Mouse (Mus musculus) urinary bladder, postnatal 10 days (tissue): ENCODE results near the gene Pold4.
A peak's percentile ranks its signal among the peaks of the same experiment; 100 is the strongest.
"Not testable (repeated sequence)": the region's sequence is repeated elsewhere in the genome, so short reads cannot be mapped to it uniquely, and the experiment has no call there.

Source experiments
- DNase-seq: peaks from one replicate; pipeline ENCODE4 v3.0.0; 2022; ENCODE audit warnings: low spot score

Gene Pold4

GRCm38 (mm10) chr19:4227894-4228678 is 3.6 kb upstream of the Pold4 start:
- no peak for DNase-seq

DNA sequence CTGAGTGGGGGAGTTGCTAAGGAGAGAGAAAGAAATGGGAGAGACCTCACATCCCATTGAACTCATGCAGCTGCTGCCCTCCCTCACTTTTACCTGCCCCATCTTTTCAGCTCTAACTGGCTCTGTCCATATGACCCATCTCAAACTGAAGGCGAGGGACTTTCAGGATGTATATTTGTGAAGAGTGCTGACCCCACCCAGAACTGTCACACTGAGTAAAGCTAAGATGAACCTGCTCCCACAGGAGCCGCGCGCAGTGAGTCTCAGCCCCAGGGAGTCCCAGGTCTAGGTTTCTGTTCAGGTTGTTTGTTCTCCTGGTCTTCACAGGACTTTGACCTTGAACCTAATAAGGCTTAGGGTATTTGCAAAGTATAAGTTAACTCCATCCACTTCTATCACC is 2.8 kb upstream of the Pold4 start:
- DNase-seq = no peak

- DNase-seq = no peak
These were observed 2.1 kb upstream of the Pold4 start for GRCm38 (mm10) chr19:4229451-4230076.

DNA sequence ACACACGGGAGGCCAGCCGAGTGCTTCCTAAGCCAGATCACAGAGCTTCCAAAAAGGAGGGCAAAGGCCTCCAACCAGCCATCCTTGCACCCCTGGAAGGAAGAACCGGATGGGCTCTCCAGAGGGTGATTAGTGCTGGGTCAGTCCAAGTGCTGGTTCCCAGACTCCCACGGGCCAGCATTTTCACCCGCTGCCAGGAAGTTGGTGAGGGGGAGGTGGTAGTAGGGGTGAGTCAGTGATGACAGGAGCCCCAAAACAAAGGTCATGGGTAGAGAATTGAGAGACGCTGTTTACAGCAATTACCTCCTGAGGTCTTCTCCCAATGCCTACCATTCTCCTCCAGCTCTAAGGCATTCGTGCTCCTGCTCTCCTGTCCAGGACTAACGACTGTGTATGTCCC is 1.3 kb upstream of the Pold4 start:
- no peak for DNase-seq

DNA sequence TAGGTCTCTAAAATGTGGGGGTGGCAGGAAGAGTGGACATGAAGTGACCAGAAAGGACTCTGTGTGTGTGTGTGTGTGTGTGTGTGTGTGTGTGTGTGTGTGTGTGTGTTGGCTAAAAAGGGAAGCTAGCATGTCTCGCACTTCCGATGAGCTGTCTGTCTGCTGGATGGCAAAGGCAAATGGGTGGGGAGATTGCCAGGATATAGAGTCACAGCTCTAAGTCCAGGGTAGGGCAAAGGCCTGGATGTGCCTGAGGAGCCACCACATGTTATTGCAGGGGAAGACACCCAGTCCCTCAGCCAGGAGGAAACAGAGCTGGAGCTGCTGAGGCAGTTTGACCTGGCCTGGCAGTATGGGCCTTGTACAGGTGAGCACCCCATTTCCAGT is 480 bp downstream of the Pold4 start:
- DNase-seq = no peak

DNA sequence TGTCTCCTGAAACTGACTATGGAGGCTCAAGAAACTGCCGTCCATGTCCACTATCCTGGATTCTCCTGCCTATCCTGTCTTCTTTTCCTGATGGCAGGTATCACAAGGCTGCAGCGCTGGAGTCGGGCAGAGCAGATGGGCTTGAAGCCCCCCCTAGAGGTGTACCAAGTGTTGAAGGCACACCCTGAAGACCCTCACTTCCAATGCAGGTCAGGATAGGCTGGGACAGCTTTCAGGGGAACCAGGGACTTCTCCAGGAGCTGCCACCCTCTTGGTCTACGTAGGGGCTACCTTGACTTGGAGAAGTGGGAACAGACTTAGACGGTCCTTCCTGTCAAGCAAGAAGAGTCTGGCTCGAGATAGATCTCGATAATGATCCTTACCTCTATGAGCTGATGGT is 952 bp downstream of the Pold4 start:
- no peak for DNase-seq

DNA sequence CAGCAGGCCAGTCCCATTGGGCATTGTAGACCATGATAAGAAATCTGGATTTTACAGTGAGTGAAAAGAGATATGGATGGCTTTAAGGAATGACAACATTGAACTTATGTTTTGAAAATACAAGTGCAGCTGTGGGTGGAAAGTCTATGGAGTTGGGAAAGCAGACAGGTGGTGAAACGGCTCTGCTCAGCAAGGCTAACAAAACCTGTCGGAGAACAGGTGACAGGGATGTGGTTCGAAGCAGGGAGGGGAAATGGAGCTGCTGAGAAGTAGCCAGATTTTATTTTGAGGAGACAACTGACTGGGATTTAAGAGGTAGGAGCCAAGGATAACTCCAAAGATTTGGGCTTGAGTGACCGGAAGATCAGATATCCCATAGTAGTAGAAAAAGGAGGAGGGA is 2.8 kb downstream of the Pold4 start:
- DNase-seq = no peak

GRCm38 (mm10) chr19:4240247-4240668 is 8.6 kb downstream of the Pold4 start:
- no peak for DNase-seq

GRCm38 (mm10) chr19:4242416-4242815 is 10.7 kb downstream of the Pold4 start:
- DNase-seq = no peak

DNA sequence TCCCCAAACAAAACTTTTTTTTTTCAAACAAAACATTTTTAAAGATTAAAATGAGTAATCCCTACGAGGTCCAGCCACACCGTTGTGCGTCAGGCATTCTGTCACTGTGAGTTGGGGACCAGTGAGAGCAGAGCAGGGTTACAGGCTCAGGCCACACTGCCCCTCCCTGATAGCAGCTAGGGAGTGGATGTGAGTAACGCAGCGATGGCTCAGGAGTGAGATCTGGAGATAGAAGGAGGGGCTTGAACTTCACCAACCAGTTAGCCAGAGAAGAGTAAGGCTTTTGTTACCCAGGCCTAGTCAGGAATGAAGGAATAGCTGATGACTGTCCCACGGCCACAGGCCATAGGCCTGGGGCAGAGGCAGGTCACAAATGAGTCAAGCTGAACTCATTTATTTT is 13.1 kb downstream of the Pold4 start:
- no peak for DNase-seq

- no peak for DNase-seq
These were observed 15.3 kb downstream of the Pold4 start for GRCm38 (mm10) chr19:4247010-4247409.

GRCm38 (mm10) chr19:4248683-4249082 is 17.0 kb downstream of the Pold4 start:
- not testable (repeated sequence) for DNase-seq

- DNase-seq = no peak
These were observed 22.5 kb downstream of the Pold4 start for GRCm38 (mm10) chr19:4254230-4254629.

- DNase-seq = no peak
These were observed 24.0 kb downstream of the Pold4 start for GRCm38 (mm10) chr19:4255583-4256162.

- DNase-seq = peak; percentile 75
These were observed 25.7 kb downstream of the Pold4 start for GRCm38 (mm10) chr19:4257216-4257896.

DNA sequence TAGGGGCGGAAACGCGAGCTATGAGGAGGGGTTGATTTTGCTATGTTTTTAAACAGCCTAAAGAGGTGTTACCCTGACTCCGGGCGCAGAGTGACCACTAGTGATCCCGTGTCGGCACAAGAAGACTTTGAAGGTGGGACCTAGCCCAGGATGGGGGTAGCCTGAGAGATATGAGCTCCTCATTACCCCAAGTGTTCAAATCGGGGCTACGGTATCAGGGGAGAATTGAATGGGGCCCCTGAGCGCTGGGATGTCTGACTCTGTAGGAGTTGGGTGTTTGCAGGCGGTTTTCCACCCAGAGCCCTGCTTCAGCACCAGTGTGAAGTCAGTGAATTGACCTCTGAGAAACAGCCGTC is 26.2 kb downstream of the Pold4 start:
- no peak for DNase-seq

GRCm38 (mm10) chr19:4261038-4261698 is 29.5 kb downstream of the Pold4 start:
- no peak for DNase-seq

DNA sequence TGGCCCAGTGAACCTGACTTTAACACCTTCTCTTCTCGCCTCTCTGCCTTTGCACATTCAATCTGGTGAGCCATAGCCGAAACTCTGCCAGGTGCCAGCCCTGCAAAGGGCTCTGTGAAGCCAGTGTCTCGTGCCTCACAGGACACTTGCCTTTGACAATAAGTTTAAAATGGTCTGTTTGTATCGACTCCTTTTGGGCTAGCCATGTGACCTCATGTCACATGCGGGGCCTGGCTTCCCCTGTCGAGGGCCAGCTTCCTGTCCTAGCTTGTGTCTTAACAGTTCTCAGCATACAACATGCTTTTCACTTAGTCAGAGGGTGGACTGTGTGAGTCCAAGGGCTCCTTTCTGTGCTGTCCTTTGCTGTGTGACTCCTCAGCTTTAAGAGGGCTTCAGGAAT is 31.1 kb downstream of the Pold4 start:
- no peak for DNase-seq

- no peak for DNase-seq
These were observed 32.0 kb downstream of the Pold4 start for GRCm38 (mm10) chr19:4263702-4264101.

DNA sequence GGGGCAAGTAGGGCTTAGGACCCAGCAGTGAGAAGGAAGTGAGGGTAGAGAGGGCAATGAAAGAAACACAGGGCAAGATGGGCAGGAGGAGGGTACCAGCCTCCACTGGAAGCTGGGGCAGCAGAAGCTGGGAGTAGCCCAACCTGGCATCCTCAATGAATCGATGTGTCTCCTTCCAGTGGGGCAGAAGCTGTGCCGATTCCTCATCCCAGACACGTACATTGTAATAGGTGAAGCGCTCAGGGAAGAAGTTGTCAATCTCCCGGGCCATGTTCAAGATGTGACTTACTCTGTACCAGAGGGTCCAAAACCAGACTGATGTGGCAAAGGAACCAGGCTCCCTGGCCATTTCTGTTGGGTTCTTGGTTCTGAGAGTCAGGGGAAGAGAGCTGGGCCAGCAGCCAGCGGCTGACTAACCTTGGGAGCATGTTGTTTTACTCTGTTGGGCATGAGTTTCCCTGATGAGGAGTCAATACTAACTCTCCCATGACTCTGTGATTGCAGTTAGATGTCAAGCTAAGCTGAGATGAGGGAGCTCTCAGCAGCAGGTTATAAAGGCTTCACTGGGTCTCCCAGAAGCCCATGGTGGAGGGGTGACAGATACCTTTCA is 32.6 kb downstream of the Pold4 start:
- no peak for DNase-seq

DNA sequence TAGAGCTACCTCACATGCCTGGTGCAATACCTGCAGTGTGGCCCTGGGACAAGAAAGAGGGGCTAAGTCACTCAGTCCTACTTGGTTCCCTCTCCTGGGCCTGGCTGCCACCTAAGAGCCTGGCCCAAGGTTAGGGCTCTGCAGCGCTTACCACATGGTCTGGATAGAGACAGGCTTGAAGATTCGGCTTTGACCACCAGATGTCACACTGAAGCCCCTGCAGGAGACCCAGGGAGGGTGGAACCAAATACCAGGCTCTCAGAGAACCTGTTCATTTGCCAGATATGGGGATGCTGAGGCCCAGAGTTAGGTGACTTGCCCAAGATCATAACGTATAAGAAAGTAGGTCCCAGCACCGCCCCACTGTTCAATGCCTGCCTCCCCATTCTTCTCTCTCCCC is 34.3 kb downstream of the Pold4 start:
- no peak for DNase-seq
